Mouse (Mus musculus): ENCODE measurements around the gene Rai2. TPM values are rescaled to one million over a fixed set of nuclear protein-coding genes. Genes with fewer than 3 reads are reported as not detected.
"Not testable (repeated sequence)": the region's sequence is repeated elsewhere in the genome, so short reads cannot be mapped to it uniquely, and the experiment has no call there.

The Rai2 gene
- polyA plus RNA-seq, 1 experiment: not detected

DNA sequence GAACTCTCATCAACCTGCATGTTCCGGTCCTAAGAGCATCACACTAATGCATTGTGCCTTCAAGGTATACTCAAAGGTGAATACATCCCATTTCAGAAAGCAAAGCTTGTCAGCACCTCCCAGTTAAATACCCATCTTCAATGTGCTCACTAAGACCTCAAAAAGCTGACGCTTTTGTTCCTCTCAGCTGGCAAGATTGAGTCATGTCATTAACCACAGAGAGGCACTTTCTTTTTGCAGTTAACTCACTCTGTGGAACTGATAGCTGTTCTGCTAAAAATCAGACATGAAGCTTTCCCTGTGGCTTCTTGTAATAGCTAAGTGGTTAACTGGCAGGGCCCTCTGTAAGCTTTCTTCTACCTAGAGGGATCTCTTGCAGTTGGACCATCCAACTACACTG is 36.6 kb downstream of the Rai2 start:
- Histone ChIP-seq H3K4me3 (replicated peaks; ENCODE audit: control insufficient read depth, low read depth, low read length) (no peak overlapping the region), H3K4me1 (ENCODE audit: control insufficient read depth, insufficient read depth, low read length) (no peaks in the 10 kb centered on the region), H3K27ac (ENCODE audit: control insufficient read depth, insufficient read depth, low read depth, low read length, poor library complexity) (no peak overlapping the region)
- TF ChIP-seq POLR2A (IDR thresholded peaks at IDR 0.05; ENCODE audit: borderline replicate concordance, control insufficient read depth, low read depth, low read length): no peak
- TF ChIP-seq CTCF (IDR thresholded peaks at IDR 0.05; ENCODE audit: control insufficient read depth, insufficient read depth, low read length): no peak
- WGBS: 73% methylated on average over 2 of the region's 2 CpGs

DNA sequence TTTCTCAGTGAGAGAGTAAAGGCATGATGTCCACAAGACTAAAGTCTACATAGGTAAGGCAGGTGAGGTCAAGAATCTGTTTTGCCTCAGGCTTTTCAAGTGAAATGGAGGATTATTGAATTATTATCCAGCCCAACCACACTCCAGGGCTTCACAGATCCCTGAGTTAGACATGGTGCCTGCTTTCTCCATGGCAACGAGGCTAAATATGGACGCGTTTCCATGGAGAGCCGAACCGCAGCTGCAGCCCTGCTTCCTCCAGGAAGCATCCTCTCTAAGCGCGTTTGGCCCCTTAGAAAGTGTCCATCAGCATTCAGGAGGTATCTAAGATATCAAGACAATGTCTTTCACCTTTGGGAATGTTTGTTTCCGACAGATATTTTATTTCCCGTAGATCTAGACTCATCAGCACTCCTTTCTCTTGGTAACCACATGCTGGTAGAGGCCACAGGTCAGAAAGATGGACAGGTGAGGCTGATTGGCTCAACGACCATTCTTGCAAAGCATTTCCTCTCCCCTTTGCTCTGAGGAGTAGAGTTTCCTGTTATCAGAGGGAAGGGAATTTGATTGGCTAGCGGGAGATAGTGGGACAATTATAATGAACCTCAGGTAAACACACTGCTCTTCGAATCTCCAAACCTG is 59.6 kb downstream of the Rai2 start:
- TF ChIP-seq CTCF (IDR thresholded peaks at IDR 0.05; ENCODE audit: control insufficient read depth, insufficient read depth, low read length) (no peak), POLR2A (IDR thresholded peaks at IDR 0.05; ENCODE audit: borderline replicate concordance, control insufficient read depth, low read depth, low read length) (no peak)
- Histone ChIP-seq H3K4me3 (replicated peaks; ENCODE audit: control insufficient read depth, low read depth, low read length) (no peak overlapping the region), H3K4me1 (ENCODE audit: control insufficient read depth, insufficient read depth, low read length) (no peaks in the 10 kb centered on the region), H3K27ac (ENCODE audit: control insufficient read depth, insufficient read depth, low read depth, low read length, poor library complexity) (no peak overlapping the region)
- WGBS: 77% methylated on average over 12 of the region's 12 CpGs

DNA sequence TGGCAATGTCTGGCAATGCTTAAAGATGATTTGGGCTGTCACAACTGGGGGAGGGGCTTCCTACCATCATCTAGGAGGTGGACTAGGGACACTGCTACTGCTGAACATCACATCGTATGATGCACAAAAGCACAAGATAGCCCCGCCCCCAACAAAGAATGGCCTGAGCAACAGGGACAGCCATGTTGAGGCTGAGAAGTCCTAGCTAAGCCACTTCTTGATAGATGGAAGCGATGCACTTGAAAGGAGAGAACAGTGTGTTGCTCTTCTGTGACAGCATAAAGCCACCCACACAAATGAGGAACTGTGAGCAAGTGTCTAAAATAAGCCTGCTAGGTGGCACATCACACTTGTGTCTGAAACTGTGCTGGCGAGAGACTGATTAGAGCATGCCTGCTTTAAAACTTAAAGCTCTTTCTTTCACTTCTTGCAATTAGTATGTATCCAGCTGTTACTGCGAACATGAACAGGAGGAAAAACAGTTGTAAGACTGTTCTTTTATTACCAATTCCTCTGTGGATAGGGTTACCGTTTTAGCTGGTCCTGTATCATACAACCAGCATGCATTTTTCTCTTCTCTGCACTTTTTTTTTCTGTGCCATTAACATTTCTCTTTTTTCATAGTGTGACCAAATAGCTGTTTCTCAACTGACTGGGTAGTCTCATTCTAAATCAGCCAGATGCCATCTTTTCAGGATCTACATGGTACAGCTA is 63.6 kb downstream of the Rai2 start:
- Histone ChIP-seq H3K4me3 (replicated peaks; ENCODE audit: control insufficient read depth, low read depth, low read length) (no peak overlapping the region), H3K27ac (ENCODE audit: control insufficient read depth, insufficient read depth, low read depth, low read length, poor library complexity) (no peak overlapping the region), H3K4me1 (ENCODE audit: control insufficient read depth, insufficient read depth, low read length) (no peaks in the 10 kb centered on the region)
- WGBS: 67% methylated on average over 6 of the region's 6 CpGs
- TF ChIP-seq CTCF (IDR thresholded peaks at IDR 0.05; ENCODE audit: control insufficient read depth, insufficient read depth, low read length) (no peak), POLR2A (IDR thresholded peaks at IDR 0.05; ENCODE audit: borderline replicate concordance, control insufficient read depth, low read depth, low read length) (no peak)

DNA sequence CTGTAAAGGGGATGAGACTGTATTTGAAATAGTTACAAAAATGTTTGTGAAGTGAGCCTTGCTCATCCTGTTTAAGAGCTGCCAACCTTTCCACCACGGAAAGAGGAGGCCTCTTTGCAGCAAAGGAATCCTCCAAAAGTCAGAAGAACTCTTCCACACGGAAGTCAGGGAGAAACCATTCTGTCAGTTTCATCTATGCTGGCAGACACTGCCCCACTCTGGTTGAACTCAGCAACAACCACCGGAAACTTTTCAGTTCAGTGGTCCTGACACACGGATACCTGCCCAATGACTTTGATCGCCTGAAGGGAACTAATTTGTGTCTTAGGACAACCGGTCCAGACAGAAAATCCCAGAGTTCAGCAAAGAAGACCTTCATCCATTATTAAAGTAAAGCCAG is 73.3 kb downstream of the Rai2 start:
- H3K27ac ChIP-seq (ENCODE audit: control insufficient read depth, insufficient read depth, low read depth, low read length, poor library complexity): no peak overlapping the region
- H3K4me3 ChIP-seq (replicated peaks; ENCODE audit: control insufficient read depth, low read depth, low read length): no peak overlapping the region
- 21% methylated on average over 6 of the region's 6 CpGs for WGBS
- no peak for TF ChIP-seq POLR2A (IDR thresholded peaks at IDR 0.05; ENCODE audit: borderline replicate concordance, control insufficient read depth, low read depth, low read length)
- TF ChIP-seq CTCF (IDR thresholded peaks at IDR 0.05; ENCODE audit: control insufficient read depth, insufficient read depth, low read length): no peak
- no peaks in the 10 kb centered on the region for H3K4me1 ChIP-seq (ENCODE audit: control insufficient read depth, insufficient read depth, low read length)

DNA sequence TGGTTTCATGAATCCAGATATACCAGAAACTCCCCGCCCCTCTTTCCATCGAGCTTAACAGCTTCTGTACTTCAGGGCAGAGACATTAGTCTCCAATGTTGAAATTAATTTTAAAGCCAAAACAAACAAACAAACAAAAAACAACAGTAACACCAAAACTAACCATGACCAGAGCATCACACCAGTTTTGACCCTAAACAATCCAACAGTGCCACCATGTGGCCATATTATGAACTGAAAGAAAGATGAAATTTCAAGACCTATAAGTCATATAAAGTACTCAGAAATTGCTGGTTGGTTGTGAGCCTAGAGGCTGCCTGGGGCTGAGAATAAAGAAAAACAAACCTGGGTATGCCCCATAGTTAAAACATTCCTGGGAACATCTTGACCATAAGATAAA is 109.3 kb downstream of the Rai2 start:
- H3K4me1 ChIP-seq (ENCODE audit: control insufficient read depth, insufficient read depth, low read length); H3K27ac ChIP-seq (ENCODE audit: control insufficient read depth, insufficient read depth, low read depth, low read length, poor library complexity); H3K4me3 ChIP-seq (replicated peaks; ENCODE audit: control insufficient read depth, low read depth, low read length): not testable (repeated sequence)
- WGBS: 25% methylated on average over 2 of the region's 2 CpGs
